Mouse (Mus musculus) hindbrain, embryonic 15.5 days (tissue): ENCODE measurements around the gene Eif5b. TPM values are rescaled to one million over a fixed set of nuclear protein-coding genes. Genes with fewer than 3 reads are reported as not detected.

ENCODE experiments used
- ATAC-seq: fragments of 200-750 bp; cut with Nextera tagmentation; 2 replicates; pipeline ENCODE4 v1.8.0; 2017; ENCODE audit warnings: low read depth, moderate number of reproducible peaks, moderate TSS enrichment; ENCODE audit not compliant: low FRiP score
- H3K27ac ChIP-seq: fragments of 300-500 bp; sonication (generic); replicated peaks from 2 replicates; pipeline ENCODE4 v1.5.1; 2015; ENCODE audit warnings: mild to moderate bottlenecking, inconsistent platforms
- H3K27me3 ChIP-seq: fragments of 300-500 bp; sonication (generic); 2 replicates; pipeline ENCODE4 v1.6.1; 2015; ENCODE audit warnings: control low read depth, inconsistent platforms
- H3K36me3 ChIP-seq: fragments of 300-500 bp; sonication (generic); 2 replicates; pipeline ENCODE4 v1.6.1; 2015; ENCODE audit warnings: control low read depth, inconsistent platforms
- H3K4me1 ChIP-seq: fragments of 300-500 bp; sonication (generic); replicated peaks from 2 replicates; pipeline ENCODE4 v1.6.1; 2015; ENCODE audit warnings: control low read depth, inconsistent platforms
- H3K4me2 ChIP-seq: fragments of 300-500 bp; sonication (generic); 2 replicates; pipeline ENCODE4 v1.6.1; 2015; ENCODE audit warnings: moderate library complexity, mild to moderate bottlenecking, inconsistent platforms
- H3K4me3 ChIP-seq: fragments of 300-500 bp; sonication (generic); 2 replicates; pipeline ENCODE4 v1.5.1; 2015; ENCODE audit warnings: mild to moderate bottlenecking, inconsistent platforms
- H3K9ac ChIP-seq: fragments of 300-500 bp; sonication (generic); 2 replicates; pipeline ENCODE4 v1.6.1; 2015; ENCODE audit warnings: inconsistent platforms
- H3K9me3 ChIP-seq: fragments of 300-500 bp; sonication (generic); 2 replicates; pipeline ENCODE4 v1.6.1; 2016; ENCODE audit warnings: control low read depth, inconsistent platforms
- WGBS: fragments of 180-500 bp; shearing (Covaris S2); methylation state at CpG from one replicate; pipeline ENCODE4 v1.1.7; 2015; 5-methylcytosine and 5-hydroxymethylcytosine counted together
- polyA plus RNA-seq: library from polyadenylated mRNA; unstranded; fragments of >200 nt; fragmentation: Nextera tagmentation; extraction: Ambion mirVana; gene quantifications from 2 replicates; pipeline ENCODE4 v1.2.1, GENCODE M21; 2015

The Eif5b gene
- polyA plus RNA-seq, 1 experiment from 2014 or later: 20.4 TPM

DNA sequence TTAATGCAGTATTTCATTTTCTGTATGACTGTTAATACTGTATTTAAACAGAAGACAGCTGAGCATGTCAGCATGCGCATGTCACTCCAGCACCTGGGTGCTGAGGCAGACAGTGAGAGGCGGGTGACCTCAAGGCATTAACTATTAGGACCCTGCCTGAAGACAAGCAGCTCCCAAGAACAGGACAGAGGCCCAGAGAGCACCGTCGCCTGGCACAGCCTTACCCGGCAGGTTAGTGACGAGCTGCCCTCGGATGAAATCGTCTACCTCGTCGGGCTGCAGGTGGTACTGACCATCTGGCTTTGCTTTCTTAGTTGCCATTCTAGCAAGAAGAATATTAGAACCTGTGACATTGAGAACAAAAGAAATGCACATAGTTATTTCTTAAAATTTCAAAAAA is 69.5 kb downstream of the Eif5b start:
- ATAC-seq: no peak
- Histone ChIP-seq H3K27me3 (no peaks in the 10 kb centered on the region), H3K27ac (no peak overlapping the region), H3K4me3 (no peak overlapping the region), H3K9me3 (no peaks in the 10 kb centered on the region), H3K9ac (no peak overlapping the region), H3K4me2 (no peak overlapping the region), H3K4me1 (no peaks in the 10 kb centered on the region), H3K36me3 (peaks cover 63% of the 10 kb centered on the region)
- WGBS: 93% methylated on average over 10 of the region's 10 CpGs

DNA sequence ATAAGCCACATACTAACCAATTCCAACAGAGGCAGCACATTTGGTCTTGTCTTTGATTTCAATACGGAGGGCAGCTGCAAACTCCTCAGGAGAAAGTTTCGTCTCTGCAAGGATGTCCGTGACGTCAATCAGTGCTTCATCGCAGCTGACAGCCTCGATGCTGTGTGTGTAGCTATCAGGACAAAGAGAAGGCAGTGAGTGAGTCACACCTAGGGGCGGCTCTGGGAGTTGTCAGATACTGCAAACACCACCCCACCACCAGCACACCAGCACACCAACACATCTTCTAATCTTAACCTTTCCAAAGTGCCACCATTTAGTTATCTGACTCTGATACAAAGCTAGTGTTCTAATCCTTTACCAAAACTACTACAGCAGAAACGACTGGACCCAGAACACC is 73.5 kb downstream of the Eif5b start:
- no peaks in the 10 kb centered on the region for H3K27me3 ChIP-seq
- WGBS: 90% methylated on average over 8 of the region's 8 CpGs
- no peak overlapping the region for H3K4me3 ChIP-seq
- no peaks in the 10 kb centered on the region for H3K4me1 ChIP-seq
- H3K27ac ChIP-seq: no peak overlapping the region
- ATAC-seq: no peak
- H3K4me2 ChIP-seq: no peak overlapping the region
- H3K36me3 ChIP-seq: peaks cover 52% of the 10 kb centered on the region
- no peak overlapping the region for H3K9ac ChIP-seq
- no peaks in the 10 kb centered on the region for H3K9me3 ChIP-seq

DNA sequence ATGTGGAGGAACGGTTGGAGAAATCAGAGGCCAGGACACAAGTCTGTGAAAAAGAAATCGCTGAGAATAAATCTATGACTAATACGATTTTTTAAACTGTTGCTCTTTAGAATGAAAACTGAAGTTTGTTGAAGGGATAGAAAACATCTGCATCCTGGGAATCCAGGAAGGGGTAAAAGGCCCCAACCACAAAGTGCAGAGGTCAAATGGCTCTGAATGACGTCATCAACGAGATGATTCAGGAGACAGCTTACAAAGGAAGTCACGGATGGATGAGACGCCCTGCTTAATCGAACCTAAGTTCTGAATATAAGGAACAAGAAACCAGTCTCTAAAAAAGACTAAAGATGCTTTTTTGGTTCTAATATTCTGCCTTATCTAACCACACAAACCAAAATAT is 83.5 kb downstream of the Eif5b start:
- no peak overlapping the region for H3K4me2 ChIP-seq
- no peaks in the 10 kb centered on the region for H3K9me3 ChIP-seq

DNA sequence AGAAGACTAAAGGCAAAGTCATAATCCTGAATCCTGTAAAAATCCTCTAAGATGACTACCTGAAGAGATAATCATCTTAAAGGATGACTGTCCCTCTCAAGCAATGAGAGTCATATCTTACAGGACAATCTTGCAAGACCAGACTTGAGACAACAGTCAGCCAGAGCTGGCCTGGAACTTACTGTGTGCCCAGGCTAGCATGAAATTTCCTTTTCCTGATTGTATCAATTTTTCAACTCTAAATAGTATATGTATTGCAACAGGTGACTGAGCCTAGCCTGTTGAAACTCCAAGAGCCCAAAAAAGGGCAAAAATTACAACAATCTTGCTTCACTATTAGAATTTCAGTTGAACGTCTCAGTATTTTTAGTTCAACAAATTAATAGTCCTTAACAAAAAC is 105.4 kb downstream of the Eif5b start:
- H3K27ac ChIP-seq: no peak overlapping the region
- peaks cover 11% of the 10 kb centered on the region for H3K36me3 ChIP-seq
- H3K4me2 ChIP-seq: no peak overlapping the region
- no peak for ATAC-seq
- H3K4me3 ChIP-seq: no peak overlapping the region
- 92% methylated on average over 1 of the region's 1 CpGs for WGBS
- H3K9ac ChIP-seq: no peak overlapping the region
- H3K9me3 ChIP-seq: no peaks in the 10 kb centered on the region
- no peaks in the 10 kb centered on the region for H3K4me1 ChIP-seq
- H3K27me3 ChIP-seq: no peaks in the 10 kb centered on the region

More for the DNA sequence above, 83.5 kb downstream of the Eif5b start:
- Histone ChIP-seq H3K4me3 (no peak overlapping the region), H3K9ac (no peak overlapping the region), H3K27me3 (no peaks in the 10 kb centered on the region), H3K4me1 (no peaks in the 10 kb centered on the region), H3K27ac (no peak overlapping the region), H3K36me3 (peaks cover 42% of the 10 kb centered on the region)
- WGBS: 75% methylated on average over 8 of the region's 8 CpGs
- ATAC-seq: no peak

DNA sequence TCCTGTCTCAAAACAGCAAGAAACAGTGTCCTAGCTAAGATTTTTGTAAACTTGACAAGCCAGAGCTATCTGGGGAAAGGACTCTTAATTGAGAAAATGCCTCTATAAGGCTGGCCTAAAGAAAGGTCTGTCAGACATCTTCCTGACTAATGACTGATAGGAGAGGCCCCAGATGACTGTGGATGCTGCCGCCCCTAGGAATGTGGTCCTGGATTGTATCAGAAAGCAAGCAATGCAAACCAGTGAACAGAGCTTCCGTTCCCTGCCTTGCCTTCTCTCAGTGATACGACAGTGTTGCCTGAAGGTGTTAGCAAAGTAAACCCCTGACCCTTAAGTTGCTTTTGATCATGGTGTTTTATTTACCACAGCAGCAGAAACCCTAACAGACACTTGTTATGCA is 106.0 kb downstream of the Eif5b start:
- H3K4me2 ChIP-seq: no peak overlapping the region
- H3K9me3 ChIP-seq: no peaks in the 10 kb centered on the region
- no peaks in the 10 kb centered on the region for H3K4me1 ChIP-seq
- no peak overlapping the region for H3K27ac ChIP-seq
- no peak for ATAC-seq
- no peaks in the 10 kb centered on the region for H3K27me3 ChIP-seq
- no peak overlapping the region for H3K4me3 ChIP-seq
- H3K9ac ChIP-seq: no peak overlapping the region
- peaks cover 8% of the 10 kb centered on the region; the same call in 1 of the 2 replicates for H3K36me3 ChIP-seq
- 86% methylated on average over 3 of the region's 3 CpGs for WGBS

Other genes with a start within 250 kb of the Eif5b start
- gene Tsga10, start 131.6 kb upstream of the Eif5b start, polyA plus RNA-seq: 15.3 and 15.6 TPM in 2 replicates
- 7.9 and 8.5 TPM in 2 replicates for gene Lipt1, start 126.3 kb upstream of the Eif5b start, polyA plus RNA-seq
- 14.4 and 15.7 TPM in 2 replicates for gene Mitd1, start 107.6 kb upstream of the Eif5b start, polyA plus RNA-seq
- gene Mrpl30, start 107.5 kb upstream of the Eif5b start, polyA plus RNA-seq: 251 and 252 TPM in 2 replicates
- gene Lyg2, start 81.5 kb upstream of the Eif5b start, polyA plus RNA-seq: not detected in 2 replicates
- not detected in 2 replicates for gene Lyg1, start 40.3 kb upstream of the Eif5b start, polyA plus RNA-seq
- 128 and 130 TPM in 2 replicates for gene Txndc9, start 117 bp upstream of the Eif5b start, polyA plus RNA-seq
- gene Rev1, start 131.8 kb downstream of the Eif5b start, polyA plus RNA-seq: 35.2 and 36.3 TPM in 2 replicates